Mouse (Mus musculus) ES-E14 (cell line): Measurements from ENCODE around the gene Scaf11.

Source experiments
- MAFK ChIP-seq: IDR thresholded peaks from 2 replicates; pipeline ENCODE4 v1.6.1; 2014; ENCODE audit warnings: mild to moderate bottlenecking, low read depth, low read length, inconsistent platforms; ENCODE audit not compliant: insufficient read depth
- ZC3H11A ChIP-seq: IDR thresholded peaks from 2 replicates; pipeline ENCODE4 v1.6.1; 2012; ENCODE audit warnings: low read depth, mild to moderate bottlenecking, inconsistent platforms, low read length, borderline replicate concordance

DNA sequence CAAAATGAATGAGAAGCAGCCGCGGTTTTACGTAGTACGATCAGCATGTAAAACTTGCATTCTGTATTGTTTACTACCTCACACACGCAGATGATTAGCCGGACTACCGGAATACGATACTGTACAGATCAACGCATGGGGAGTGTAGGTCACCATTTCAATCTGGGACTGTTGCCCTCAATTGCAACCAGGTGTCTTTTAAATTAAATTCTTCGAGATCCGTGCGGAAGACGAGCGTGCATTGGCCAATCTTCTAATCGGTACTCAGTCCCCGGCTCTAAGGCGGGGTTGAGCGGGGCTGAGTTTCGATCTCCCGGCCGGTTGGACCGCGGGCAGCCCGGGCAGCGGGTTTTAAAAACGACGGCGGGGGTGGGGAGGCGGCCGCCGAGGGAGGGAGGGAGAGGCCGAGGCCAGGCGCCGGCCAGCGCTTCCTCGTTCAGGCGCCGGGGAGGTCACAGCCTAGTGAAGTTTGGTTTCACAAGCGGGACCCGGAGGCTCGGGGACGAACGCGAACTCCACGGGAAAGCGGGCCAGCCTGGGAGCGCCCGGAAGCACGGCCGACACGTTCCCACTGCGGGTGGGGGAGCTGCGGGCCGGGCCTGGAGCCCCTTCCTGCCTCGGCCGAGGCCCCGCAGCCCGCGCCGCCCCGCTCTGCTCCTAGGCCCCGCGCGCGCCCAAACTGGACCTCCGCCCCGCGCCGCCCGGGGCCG, 747 bp downstream of the Scaf11 start:
- no peak for TF ChIP-seq ZC3H11A
- no peak for TF ChIP-seq MAFK
